Mouse (Mus musculus) bone marrow, adult 2 months (tissue): ENCODE measurements around the gene Fbxl13. TPM values are rescaled to one million over a fixed set of nuclear protein-coding genes. Genes with fewer than 3 reads are reported as not detected.

Experiments used
- H3K27ac ChIP-seq: fragments of 200-500 bp; 2 replicates; pipeline ENCODE4 v1.5.1; 2012; ENCODE audit warnings: low read depth, mild to moderate bottlenecking, control low read depth, inconsistent platforms, low read length; ENCODE audit not compliant: control insufficient read depth, poor library complexity, insufficient read depth
- H3K4me1 ChIP-seq: fragments of 200-500 bp; 2 replicates; pipeline ENCODE4 v1.6.1; 2011; ENCODE audit warnings: low read length; ENCODE audit not compliant: control insufficient read depth, insufficient read depth
- H3K4me3 ChIP-seq: fragments of 200-500 bp; replicated peaks from 2 replicates; pipeline ENCODE3; 2011; ENCODE audit warnings: mild to moderate bottlenecking, low read depth, low read length, control low read depth; ENCODE audit not compliant: control insufficient read depth
- CTCF ChIP-seq: fragments of 200-500 bp; IDR thresholded peaks from 2 replicates; pipeline ENCODE4 v1.5.1; 2011; ENCODE audit warnings: low read length, control low read depth; ENCODE audit not compliant: control insufficient read depth, insufficient read depth
- POLR2A ChIP-seq: fragments of 200-500 bp; IDR thresholded peaks from 2 replicates; pipeline ENCODE4 v1.6.1; 2011; ENCODE audit warnings: low read depth, mild to moderate bottlenecking, control low read depth, low read length, borderline replicate concordance; ENCODE audit not compliant: control insufficient read depth
- WGBS: fragments of 180-500 bp; shearing (Covaris S2); methylation state at CpG from one replicate; pipeline ENCODE4 v1.1.7; 2018; 5-methylcytosine and 5-hydroxymethylcytosine counted together
- polyA plus RNA-seq: library from polyadenylated mRNA; stranded (reverse); fragments of >200 nt; gene quantifications from 2 replicates; pipeline ENCODE4 v1.2.4, GENCODE M21; 2011; ENCODE audit warnings: low replicate concordance; ENCODE audit not compliant: missing spikeins, insufficient read depth, insufficient read length

Fbxl13 gene
- polyA plus RNA-seq, 1 experiment: not detected

- no peaks in the 10 kb centered on the region for H3K4me1 ChIP-seq
- no peak overlapping the region for H3K27ac ChIP-seq
- TF ChIP-seq CTCF (no peak), POLR2A (no peak)
- no peak overlapping the region for H3K4me3 ChIP-seq
- WGBS: 85% methylated on average over 13 of the region's 13 CpGs
Measured at GRCm38 (mm10) chr5:21575210-21575550, 70.3 kb downstream of the Fbxl13 start.

- 69% methylated on average over 21 of the region's 21 CpGs for WGBS
- TF ChIP-seq CTCF (no peak), POLR2A (no peak)
- H3K27ac ChIP-seq: no peak overlapping the region; the same call in 1 of the 2 replicates
- H3K4me3 ChIP-seq: no peak overlapping the region
- H3K4me1 ChIP-seq: no peaks in the 10 kb centered on the region
Measured at GRCm38 (mm10) chr5:21574386-21575209, 70.8 kb downstream of the Fbxl13 start.

- WGBS: 73% methylated on average over 3 of the region's 3 CpGs
- no peak overlapping the region for H3K27ac ChIP-seq
- no peak overlapping the region for H3K4me3 ChIP-seq
- TF ChIP-seq POLR2A (no peak), CTCF (no peak)
- H3K4me1 ChIP-seq: no peaks in the 10 kb centered on the region; the same call in 1 of the 2 replicates
Measured at GRCm38 (mm10) chr5:21572764-21573416, 72.5 kb downstream of the Fbxl13 start.

GRCm38 (mm10) chr5:21567784-21568183 lies 77.7 kb downstream of the Fbxl13 start:
- H3K27ac ChIP-seq: no peak overlapping the region
- no peaks in the 10 kb centered on the region; the same call in 1 of the 2 replicates for H3K4me1 ChIP-seq
- no peak for TF ChIP-seq CTCF
- no peak for TF ChIP-seq POLR2A
- 59% methylated on average over 1 of the region's 1 CpGs for WGBS
- H3K4me3 ChIP-seq: no peak overlapping the region

- H3K4me1 ChIP-seq: no peaks in the 10 kb centered on the region; the same call in 1 of the 2 replicates
- WGBS: 82% methylated on average over 9 of the region's 9 CpGs
- H3K27ac ChIP-seq: no peak overlapping the region
- no peak for TF ChIP-seq POLR2A
- no peak for TF ChIP-seq CTCF
- H3K4me3 ChIP-seq: no peak overlapping the region
Measured at GRCm38 (mm10) chr5:21565392-21566065, 79.9 kb downstream of the Fbxl13 start.

GRCm38 (mm10) chr5:21563936-21564335 lies 81.5 kb downstream of the Fbxl13 start:
- Histone ChIP-seq H3K27ac (no peak overlapping the region), H3K4me1 (no peaks in the 10 kb centered on the region; the same call in 1 of the 2 replicates), H3K4me3 (no peak overlapping the region)
- 8% methylated on average over 2 of the region's 2 CpGs for WGBS
- TF ChIP-seq CTCF (no peak), POLR2A (no peak)

GRCm38 (mm10) chr5:21556502-21556901 lies 88.9 kb downstream of the Fbxl13 start:
- no peaks in the 10 kb centered on the region for H3K4me1 ChIP-seq
- WGBS: 68% methylated on average over 3 of the region's 3 CpGs
- H3K27ac ChIP-seq: no peak overlapping the region
- TF ChIP-seq POLR2A (no peak), CTCF (no peak)
- H3K4me3 ChIP-seq: no peak overlapping the region

- no peak for TF ChIP-seq CTCF
- TF ChIP-seq POLR2A: no peak
- 68% methylated on average over 1 of the region's 1 CpGs for WGBS
- Histone ChIP-seq H3K4me1 (no peaks in the 10 kb centered on the region), H3K4me3 (no peak overlapping the region), H3K27ac (no peak overlapping the region)
Measured at GRCm38 (mm10) chr5:21554732-21555131, 90.7 kb downstream of the Fbxl13 start.
